Mouse (Mus musculus) bone marrow macrophage, adult 2 months (primary cell): ENCODE data around the gene Arhgap21.

ENCODE experiments used
- CTCF ChIP-seq: IDR thresholded peaks from 2 replicates; pipeline ENCODE4 v1.5.1; 2012; ENCODE audit warnings: low read depth, mild to moderate bottlenecking, low read length, moderate library complexity
- POLR2A ChIP-seq: IDR thresholded peaks from 2 replicates; pipeline ENCODE4 v1.6.1; 2012; ENCODE audit warnings: mild to moderate bottlenecking, low read depth, low read length, borderline replicate concordance

GRCm38 (mm10) chr2:20971628-20972027 is 2.9 kb upstream of the Arhgap21 start:
- TF ChIP-seq POLR2A, result no peak
- TF ChIP-seq CTCF, result no peak
